Mouse (Mus musculus) c-Kit-positive CD71-positive TER-119-negative erythroid progenitor cells, embryonic 14.5 days (primary cell): ENCODE data around the gene Dpf1.

Experiments used
- DNase-seq: peaks from one replicate; pipeline ENCODE4 v3.0.0-alpha.2; 2013; ENCODE audit warnings: low read depth

Gene Dpf1

DNA sequence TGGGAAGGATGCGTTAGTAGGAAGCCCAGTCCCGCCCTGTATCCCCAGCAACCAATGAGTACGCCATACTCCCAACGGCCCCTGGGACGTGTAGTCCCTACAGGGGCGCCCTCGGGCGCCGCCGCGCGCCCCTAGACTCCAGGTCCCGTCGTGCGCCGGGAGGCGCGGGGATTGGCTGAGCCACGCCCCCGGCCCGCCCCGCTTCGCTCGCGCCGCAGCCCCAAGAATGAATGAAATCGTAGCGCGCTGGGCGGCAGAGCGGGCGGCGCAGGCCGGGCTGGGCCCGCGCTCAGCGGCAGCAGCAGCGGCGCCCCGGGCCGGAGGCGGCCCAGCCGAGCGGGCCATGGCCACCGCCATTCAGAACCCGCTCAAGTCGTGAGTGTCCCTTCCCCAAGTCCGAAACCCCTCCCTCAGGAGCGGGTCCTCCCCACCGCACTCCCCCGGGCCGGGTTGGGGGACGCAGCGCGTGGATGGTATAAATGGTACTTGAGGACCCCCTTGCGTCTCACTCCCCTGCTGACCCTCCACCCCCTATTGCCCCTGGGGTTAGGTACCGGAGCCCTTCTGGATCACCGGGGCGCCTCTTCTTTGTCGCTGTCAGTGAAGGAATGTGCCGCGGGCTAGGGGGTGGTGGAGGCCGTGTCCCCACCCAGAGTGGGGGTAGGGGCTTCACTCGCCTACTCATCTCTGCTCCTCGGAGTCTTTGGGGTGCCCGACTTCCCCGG is at the start of gene Dpf1:
TSS of gene Dpf1 (plus strand) at position 214 of the 725 bp plus-strand sequence.
- DNase-seq: peak; percentile 75

DNA sequence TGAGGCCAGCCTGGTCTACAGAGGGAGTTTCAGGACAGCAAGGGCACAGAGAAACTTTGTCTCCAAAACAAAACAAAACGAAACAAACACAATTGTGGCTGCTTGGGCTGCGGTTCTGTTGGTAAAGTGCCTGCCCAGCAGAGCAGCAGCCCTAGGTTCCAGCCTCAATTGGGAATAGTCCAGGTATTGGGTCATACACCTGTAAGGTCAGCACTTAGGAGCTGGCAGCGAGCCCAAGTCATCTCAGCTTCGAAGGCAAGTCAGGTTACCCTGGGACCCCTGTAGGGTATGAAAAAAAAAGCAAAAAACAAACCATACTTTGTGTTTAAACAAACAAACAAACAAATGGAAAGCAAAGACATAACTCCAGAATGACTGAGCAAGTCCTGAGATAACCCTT is 47.9 kb upstream of the Dpf1 start:
- DNase-seq: no peak

DNA sequence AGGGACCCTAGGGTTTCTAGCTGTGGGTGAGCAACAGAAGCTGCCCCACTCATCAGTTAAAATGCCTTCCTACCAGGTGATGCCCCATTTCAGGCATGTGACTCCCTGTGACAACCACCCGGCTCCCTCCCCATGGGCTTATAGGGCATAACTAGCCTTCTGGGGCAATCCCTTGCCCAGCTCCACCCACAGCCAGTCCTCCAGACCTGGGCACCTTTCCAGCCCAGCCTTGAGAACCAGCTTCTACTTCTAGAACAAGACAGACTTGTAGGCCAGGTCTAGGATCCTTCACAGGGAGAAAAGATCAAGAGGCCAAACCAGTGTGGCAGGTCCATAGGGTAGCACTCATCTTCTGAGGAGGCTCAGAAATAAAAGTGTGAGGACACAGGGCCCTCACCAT is 46.4 kb upstream of the Dpf1 start:
- DNase-seq: no peak

DNA sequence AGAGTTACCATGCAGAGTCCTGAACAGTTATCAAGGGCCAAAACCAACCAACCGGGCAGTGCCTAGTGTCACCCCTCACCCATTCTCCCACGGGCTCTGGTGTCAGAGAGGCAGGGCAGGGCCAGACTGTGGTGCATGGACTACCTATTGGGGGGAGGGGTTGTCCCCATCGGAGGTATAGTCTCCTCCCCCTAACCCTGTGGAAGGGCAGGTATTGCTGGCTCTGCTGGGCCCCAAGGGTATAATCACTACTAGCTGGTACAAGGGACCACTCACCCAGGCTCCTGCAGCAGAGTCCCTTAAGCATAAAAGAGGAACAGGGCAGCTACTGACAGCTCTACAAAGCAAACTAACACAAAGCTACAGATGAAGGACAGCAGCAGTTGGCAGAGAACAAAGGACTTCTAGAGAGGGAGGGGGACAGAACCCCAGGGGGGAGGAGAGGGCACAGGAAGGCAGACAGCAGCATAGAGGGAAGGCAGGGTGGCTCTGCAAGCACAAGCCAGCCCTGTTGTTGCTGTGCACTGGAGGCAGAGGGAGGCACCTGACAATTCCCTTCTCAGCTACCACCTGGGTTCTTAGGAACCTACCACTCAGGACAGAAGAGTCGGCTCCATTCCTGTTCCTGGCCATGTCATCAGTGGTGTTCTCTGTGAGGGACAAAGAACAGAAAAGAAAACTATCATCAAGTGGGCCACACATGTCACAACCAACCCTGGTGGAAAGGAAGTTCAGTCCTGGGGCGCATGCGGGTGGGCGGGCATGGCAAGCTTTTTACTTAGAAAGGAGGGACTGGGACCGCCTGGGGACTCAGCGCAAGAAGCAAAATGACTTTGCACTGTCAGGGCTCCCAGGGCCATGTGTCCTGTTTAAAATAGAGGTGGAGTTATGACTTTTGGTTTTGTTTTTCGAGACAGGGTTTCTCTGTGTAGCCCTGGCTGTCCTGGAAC is 43.7 kb upstream of the Dpf1 start:
- DNase-seq: no peak

DNA sequence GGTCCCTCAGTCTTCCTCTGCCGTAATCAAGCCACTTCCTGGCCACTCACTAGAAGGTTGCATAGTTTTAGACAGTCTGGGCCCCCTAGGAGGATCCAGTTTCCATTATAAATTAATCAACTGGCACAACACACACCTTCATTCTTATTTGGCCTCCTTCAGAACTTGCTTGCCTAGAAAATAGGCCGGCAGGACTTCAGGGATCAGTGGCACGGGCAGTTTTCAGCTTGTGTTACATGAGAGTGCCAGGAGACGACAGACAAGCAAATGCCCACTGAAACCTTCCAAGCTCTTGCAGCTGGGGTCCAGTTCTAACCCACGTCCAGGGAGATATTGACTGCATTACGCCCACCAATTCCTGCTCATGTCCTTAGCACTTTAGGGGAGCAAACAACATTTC is 41.6 kb upstream of the Dpf1 start:
- DNase-seq: no peak

DNA sequence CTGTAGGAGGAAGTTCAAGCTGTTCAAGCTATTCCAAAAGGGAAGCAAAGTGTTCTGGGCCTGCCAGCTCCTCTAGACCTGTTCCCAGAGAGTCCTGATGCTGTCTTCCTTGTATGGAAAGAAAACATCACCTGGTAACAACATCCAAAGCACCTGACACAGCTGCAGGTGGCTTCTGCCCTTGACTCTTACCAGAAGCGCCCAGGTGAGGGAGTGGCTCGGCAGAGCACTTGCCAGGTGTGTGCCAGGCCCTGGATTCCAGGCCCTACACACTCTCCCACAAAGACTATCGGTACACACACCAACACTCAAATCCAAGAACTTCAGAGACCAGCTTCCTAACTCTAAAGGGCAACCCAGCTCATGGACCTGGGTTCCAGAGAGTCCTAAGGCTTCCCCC is 39.9 kb upstream of the Dpf1 start:
- no peak for DNase-seq

DNA sequence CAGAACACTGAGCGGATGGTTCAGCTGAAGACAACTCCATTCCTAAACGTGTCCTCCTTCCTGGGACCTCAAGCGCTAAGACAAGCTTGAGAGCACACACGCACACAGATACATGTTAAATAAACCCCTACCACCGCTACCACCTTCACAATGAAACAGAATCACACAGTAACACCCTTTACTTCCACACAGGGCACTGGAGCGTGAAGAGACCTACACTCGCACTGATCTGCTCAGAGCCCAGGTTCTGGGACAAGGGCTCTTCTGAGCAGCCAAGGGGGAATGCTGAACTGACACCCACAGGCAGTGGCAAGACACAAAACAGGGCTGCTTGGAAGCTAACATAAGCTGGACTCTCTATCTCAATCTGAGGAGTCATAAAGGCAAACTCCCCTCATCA is 38.1 kb upstream of the Dpf1 start:
- no peak for DNase-seq

DNA sequence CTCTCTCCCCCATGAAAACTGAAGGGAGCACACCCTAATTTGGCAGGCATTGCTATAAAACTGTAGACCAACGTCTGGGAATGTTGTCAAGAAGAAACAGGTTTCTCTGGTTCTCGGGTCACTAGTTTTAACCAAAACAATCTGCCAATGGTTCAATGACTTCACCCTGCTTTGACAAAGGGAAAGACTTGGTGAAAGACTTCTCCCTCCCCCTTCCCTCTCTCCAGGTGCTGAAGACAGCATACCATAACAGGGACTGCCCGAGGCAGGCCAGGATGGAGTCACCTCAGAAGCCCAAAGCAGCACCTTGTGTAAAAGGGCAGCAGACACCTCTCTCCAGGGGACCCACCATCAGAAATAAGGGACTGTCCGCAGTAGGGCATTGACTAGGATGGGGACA is 36.8 kb upstream of the Dpf1 start:
- DNase-seq: no peak

DNA sequence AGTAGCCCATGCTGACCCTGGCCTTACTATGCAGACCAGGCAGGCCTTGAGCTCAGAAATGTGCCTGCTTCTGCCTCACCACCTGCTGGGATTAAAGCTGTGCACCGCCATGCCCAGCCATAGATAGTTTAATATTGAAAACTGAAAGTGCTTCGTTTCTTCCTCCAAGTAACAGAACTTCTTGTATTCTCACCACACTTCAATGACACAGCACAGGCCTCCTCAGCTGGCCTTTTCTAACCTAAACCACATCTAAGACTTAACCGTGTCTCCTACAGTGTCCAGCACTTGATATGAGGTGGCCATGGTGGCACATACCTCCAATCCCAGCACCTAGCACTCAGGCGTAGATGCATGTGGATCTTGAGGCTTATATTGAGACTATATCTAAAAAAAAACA is 33.3 kb upstream of the Dpf1 start:
- DNase-seq: no peak

DNA sequence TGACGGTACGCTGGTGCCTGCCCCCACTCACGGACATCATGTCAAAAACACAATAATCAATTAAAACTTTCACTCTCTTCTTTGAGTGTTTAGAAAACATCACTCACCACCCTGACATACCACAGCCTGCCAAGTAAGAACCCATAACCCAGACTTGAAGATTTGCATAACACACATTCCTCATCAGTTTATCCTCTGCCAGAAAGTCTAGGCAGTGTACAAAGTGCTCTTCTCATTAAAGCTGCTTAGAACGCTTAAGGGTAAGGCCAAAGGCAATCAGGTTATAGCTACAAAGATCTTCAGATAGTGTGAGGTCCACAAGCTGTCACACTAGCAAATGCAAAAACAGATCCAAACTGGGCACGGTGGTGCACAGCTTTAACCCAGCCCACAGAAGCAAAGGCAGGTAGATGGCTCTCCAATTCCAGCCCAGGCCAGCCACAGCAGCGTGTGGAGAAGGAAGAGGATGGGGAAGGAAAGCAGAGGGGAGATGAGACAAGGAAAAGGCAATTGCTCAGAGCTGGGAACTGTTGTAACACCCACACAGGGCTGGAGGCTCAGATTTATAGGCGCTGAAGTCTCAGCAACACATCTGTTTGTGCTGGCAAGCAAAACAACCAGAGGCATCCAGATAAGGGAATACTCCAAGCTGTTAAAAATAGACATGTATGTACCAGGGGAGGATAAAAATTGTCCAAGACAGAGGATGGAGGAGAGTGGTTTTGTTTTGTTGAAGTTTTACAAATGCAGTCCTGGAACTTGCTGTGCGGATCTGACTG is 31.9 kb upstream of the Dpf1 start:
- DNase-seq: no peak

DNA sequence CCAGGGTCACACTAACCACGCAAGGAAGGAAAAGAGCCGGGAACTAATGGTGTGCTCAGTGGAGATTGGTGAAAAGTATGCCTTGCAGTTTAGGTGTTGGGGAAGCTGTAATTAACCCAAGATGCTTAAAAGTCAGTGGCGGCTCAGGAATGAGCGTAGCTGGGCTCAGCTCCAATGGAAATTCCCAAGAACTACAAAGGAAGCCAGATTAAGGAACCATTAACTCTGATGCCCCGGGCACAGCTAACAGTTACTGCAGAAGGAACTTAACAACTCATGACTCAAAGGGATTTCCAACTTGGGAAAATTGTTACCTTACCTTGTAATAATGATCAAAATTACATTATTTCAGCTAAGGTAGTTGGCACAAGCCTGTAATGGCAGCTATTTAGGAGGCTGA is 27.0 kb upstream of the Dpf1 start:
- DNase-seq: no peak

DNA sequence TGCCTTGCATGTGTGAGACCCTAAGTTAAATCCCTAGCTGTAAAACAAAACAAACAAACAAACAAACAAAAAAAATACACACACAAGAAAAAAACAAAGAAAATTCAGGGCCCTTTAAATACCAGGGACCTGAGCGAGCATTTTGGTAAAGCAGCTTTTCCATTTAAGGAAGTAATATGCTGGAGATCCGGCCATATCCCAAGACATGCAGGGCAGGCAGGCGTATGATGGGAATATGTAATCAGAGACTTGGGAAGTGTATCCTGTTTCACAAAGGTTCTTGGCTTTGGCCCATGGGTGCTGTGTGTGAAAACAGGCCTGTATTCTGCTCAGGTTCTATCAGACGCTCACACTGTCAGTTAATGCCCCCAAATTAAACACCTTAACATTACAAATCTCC is 26.2 kb upstream of the Dpf1 start:
- no peak for DNase-seq

DNA sequence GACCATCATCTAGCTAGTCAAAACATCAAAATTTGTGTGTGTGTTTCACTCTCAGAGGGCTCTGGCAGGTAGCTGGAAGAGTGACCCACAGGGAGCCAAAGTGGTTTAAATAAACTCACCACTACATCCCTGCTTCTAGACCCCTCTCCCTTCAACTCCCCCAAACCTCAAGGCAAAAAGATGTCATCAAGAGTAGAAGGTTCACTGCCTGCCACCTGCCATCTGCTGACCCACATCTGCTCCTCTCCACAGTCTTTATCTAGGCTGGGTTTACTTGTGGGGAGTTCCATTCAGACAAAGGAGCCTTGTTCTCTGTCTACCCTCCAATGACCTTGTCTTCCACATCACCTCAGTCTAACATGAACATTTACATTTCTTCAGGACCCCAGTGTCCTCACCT is 24.5 kb upstream of the Dpf1 start:
- DNase-seq: no peak

DNA sequence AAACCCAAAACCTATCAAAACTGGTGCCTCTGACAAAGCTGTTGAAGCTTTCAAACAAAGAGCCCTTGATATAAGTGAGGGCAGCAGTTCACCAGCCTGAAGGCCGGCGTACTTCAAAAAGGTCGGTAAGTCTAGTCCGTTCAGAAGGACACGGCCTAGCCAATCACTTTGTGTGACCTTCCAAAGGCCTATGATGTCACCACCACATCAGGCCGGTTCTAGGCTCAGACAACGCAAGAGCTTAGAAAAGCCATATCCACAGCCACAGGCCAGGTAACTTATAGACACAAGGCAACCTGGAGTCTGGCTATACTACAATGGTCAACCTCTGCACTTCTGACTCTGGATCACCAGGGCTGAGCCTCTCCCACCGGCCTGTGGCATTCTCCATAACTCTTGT is 23.8 kb upstream of the Dpf1 start:
- no peak for DNase-seq

DNA sequence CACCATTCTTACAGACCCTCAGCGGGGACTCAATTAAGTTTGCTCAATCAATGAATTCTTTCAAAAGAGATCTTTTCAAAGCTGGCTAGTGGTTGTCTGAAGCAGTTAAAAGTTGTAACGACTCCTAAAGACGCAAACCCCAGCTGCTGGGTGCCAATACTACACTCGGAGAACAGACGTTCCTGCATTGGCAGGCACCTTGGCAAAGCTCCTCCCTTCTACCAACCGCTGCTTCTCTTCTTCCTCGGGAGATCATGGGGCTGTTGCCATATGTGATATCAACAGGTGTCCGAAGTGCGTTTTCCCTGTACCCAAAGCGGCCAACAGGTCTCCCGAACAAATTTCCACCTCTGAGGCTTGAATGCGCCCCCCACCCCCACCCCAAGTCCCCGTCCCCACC is 22.9 kb upstream of the Dpf1 start:
- DNase-seq: no peak

DNA sequence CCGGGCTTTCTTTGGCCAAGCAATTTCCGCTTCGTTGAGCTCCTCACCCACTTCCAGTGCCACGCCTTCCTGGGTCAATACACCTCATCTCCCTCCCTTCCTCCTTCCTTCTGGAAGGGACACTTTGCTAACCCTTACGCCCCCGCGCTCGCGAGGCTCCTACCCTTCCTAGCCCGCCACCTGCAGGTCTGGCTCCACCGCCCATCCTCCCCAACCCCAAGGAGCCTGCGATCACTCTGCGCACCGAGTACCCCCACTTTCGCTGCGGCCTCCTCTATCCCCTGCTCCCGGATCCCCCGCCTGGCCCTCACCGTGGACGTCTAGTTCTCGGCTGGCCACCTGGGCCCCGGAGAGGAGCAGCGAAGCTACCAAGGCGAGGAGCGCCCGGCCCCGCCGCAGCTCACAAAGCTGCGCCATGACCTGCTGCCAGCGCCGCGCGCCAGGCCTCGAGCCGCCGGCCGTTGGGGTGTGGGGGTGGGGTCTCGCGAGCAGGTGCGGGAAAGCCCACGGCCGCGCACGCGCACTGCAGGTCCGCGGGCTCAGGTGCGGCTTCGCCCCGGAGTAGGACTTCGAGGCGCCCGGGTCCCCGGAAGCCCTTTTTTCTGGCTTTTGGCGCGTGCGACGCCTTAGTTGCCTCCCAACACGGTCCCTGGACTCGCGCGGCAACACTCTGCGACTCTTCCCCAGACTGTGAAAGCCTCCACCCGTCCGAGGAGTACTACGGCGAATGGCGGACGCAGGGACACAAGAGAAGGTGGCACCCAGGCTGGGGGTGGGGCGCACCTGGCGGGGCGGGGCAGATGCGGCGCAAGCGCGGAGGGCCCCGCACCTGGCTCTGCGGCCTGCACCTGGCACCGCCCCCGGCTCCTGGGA is 22.3 kb upstream of the Dpf1 start, which contains the start of gene Spint2:
TSS of gene Spint2 (minus strand) at position 712 of the 873 bp plus-strand sequence.
- DNase-seq: no peak

DNA sequence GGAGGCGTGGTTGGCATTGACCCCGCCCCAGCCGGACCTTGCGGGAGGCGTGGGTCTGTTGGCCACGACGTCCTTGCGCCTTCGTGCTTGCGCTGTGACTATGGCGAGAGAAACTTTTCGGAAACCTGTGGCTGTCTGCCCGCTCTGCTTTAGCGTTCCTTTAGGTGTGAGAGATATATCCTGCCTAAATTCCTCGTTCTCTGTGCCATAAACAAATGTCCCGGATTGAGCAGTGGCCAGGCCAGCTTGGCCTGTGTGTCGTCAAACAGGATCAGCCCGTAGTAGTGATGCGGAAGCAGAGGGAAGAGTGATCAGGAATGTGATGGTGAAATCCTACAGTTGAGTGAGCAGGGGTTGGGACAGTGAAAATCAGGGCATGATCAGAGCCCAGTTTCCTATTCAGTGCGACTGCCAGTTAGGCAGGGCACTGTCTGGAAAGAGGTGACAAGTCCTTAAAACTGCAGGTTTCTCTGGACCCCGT is 21.6 kb upstream of the Dpf1 start:
- DNase-seq: no peak

DNA sequence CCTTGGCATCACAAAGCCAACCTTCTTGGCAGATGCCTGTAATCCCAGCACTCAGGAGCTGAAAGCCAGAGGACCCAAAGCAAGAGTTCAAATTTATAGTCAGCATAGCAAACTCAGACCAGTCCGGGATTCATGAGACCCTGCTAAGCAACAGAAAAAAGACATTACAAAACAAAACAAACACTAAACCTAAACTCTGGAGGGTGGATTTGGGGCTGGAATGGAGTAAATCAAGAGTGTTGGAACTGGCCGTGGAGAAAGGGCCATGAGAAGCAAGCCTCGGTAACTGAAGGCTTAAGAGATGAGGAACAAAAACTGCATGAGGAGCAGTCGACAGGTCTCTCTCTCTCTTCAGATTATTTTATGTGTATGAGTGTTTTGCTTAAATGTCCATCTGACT is 19.9 kb upstream of the Dpf1 start:
- no peak for DNase-seq

DNA sequence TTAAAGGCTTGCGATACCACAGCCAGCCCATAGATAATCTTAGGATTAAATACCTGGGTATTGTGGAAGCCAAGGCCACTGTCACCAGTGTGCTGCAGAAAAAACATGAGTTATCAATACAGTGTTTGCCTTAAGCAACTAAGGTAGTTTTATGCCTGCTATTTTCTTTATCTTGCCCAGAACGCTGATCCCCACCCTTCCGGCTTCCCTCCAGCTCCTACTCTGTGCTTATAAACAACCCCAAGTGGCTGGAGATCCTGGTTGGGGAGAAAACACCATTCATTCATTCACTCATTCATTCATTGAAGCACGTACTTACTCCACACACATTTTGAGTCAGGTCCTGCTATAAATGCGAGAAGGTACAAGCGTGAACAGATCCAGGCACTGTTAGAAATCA is 19.2 kb upstream of the Dpf1 start:
- no peak for DNase-seq

DNA sequence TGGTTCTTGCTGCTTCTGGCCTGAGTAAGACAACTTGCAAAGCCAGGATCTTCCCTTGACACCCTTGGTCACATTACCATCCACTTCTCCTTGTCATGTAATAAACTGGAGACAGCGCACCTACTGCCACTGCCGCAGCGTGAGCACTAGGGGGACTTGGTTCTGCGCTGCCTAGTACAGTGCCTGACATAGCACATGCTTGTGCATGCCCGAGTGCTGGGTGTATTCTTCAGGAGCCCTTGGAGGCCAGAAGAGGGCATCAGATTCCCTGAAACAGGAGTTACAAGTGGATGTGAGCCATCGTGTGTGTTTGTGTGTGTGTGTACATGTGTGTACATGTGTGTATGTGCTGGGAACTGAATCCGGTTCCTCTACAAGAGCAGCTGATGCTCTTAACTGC is 16.3 kb upstream of the Dpf1 start:
- DNase-seq: no peak

DNA sequence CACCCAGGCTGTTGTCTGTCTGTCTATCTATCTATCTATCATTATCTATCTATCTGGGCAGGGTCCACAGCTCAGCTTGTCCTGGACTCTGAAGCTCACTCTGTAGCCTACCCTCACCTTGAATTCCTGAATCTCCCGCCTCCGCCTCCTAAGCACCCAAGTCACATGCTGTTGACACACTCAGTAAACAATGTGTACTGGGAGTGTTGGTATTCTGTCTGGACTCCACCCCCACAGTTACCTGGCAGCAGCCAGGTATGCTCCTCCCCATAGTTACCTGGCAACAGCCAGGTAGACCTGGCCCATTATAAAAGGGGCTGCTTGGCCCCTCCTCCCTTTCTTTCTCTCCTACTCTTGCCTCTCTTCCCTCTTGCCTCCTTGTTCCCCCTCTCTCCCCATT is 15.7 kb upstream of the Dpf1 start:
- no peak for DNase-seq
